Mouse (Mus musculus): ENCODE measurements around the gene Cmah. TPM values are rescaled to one million over a fixed set of nuclear protein-coding genes. Genes with fewer than 3 reads are reported as not detected.

Cmah gene
- total RNA-seq, 2 experiments from 2014 or later, result 0.30 to 0.45 TPM

DNA sequence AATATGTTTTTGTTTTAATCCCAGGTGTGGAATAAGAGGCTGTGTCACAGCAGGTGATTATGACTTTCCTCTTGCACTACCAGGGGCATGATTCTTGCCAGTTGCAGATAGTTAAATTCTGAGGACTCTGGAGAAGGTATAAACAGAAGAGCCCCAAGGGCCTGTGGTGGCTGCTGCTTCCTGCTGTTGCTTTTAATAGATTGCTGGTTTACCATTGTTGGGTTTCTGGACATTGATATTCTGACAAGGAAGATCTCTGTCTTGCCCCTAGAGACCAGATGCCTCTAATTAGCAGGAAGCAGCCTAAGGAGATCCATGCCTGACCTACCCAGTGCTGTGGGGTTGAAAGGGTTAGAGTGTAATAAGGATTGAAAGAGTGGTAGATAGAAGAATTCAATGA is 75.8 kb downstream of the Cmah start:
- no peak for DNase-seq (ENCODE audit: low spot score in 2 of 2)
- intact Hi-C loops (cut with DNase I), result no loop called here

GRCm38 (mm10) chr13:24406847-24407246 is 79.6 kb downstream of the Cmah start:
- no peak for DNase-seq (ENCODE audit: low spot score in 2 of 2)
- intact Hi-C loops (cut with DNase I), result no loop called here

- intact Hi-C loops (cut with DNase I), result no loop called here
- DNase-seq (ENCODE audit: low spot score in 2 of 2), result no peak
These were observed 87.5 kb downstream of the Cmah start for GRCm38 (mm10) chr13:24414635-24415206.

DNA sequence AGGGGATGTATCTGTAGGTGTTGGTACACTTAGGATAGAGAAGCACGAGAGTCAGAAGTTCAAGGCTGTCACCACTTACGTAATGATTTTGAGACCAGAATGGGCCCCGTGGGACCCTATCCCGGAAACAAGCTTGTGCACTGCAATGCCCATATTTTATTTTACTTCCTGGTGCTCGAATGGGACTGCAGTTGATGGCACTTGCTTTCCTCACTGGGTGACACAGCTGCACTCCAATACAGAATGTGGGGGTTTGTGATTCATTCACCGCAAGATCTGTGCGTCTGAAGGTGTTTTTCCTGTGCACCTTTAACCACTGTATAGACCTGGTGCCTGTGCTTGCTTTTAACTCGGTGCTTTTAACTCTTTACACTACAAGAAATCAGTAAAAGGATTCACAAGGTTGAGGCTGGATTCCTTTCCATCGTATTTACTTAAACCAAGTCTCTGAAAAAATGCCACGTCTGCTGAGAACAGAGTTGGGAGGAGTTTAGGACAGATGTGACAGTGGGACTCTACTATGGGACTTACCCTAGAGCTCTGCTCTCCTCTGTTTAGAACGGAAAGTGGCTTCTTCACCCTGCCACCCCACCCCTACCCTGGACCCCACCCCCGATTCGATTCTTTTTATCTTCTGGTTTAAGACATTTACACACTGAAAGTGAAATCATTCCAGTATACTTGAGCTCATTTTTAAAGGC is 88.5 kb downstream of the Cmah start:
- no peak for DNase-seq (ENCODE audit: low spot score in 2 of 2)
- intact Hi-C loops (cut with DNase I), result no loop called here

DNA sequence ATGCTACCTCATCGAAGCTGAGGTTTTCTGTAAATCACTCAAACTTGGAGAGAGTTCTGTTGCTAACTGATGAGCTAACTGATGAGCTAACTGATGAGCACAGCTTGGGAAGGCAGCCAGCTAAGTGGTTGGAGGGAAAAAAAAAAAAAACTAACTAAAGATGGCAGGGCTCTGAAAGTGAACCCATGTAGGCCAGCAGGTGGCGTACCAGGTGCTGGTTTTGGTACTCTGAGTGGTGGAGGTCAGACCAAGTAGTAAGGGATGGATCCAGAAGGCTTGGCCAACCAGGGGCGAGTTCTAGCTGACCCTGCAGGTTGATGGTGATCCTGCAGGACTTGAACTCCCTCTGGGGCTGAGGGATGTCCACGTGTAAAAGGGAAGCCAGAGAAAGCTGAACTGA is 89.2 kb downstream of the Cmah start:
- peak in 1 of 2 experiments; percentile 11 for DNase-seq (ENCODE audit: low spot score in 2 of 2)
- intact Hi-C loops (cut with DNase I), result no loop called here

DNA sequence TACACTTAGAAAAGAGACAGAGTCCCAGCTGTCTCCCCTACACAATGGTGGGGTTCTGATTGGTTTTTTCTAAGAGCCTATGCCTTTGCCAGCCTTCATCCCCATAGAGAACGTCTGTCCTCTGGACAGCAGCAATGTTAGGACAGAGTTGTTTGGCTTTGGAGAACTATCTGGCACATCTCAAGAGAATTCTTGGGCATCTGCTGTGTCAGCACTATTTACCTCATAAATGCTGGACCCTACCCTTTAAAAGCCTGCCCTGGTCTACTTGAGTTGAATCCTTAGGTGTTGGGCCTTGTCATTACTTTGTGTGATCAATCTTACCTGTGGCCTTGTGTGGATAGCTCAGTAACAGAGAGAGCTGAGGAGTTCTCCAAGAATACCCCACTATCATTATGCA is 90.8 kb downstream of the Cmah start:
- intact Hi-C loops (cut with DNase I), result no loop called here
- no peak for DNase-seq (ENCODE audit: low spot score in 2 of 2)

DNA sequence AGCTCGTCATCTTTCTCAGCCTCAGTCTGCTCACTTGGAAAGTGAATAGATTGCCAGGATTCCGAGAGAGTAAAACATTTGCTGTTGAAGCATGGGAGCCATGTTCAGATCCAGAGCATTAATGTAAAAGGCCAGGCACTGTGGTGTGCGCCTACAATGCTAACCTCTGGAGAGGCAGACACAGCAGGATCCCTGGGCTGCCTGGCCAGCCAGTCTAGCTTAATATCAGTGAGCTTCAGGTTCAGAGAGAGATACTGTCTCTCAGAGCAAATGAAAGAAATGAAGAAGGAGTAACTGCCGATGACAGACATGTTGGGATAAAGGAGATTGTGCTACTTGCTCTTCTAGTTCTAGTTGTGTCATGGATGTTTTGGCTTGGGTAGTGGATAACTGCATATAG is 91.6 kb downstream of the Cmah start:
- no peak for DNase-seq (ENCODE audit: low spot score in 2 of 2)
- intact Hi-C loops (cut with DNase I), result no loop called here

GRCm38 (mm10) chr13:24419560-24420250 is 92.5 kb downstream of the Cmah start:
- no peak for DNase-seq (ENCODE audit: low spot score in 2 of 2)
- intact Hi-C loops (cut with DNase I), result no loop called here

DNA sequence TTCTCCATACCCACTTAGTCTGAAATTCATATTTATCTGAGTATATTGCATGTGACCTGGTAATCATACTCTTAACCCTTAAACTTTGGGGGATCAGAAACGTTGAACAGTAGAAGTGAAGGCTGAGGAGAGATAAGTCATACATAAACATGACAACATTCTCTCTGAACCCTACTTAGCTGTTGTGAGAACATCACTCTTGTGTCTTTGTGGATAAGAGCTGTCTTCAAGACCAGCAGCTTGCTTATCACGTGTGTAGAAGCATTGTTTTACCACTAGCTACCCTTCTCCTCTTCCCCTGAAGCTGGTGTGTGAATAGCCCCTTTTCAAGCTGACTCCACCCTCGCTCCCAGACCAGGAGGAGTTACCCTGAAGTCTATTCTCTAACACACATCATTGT is 94.8 kb downstream of the Cmah start:
- intact Hi-C loops (cut with DNase I), result no loop called here

DNA sequence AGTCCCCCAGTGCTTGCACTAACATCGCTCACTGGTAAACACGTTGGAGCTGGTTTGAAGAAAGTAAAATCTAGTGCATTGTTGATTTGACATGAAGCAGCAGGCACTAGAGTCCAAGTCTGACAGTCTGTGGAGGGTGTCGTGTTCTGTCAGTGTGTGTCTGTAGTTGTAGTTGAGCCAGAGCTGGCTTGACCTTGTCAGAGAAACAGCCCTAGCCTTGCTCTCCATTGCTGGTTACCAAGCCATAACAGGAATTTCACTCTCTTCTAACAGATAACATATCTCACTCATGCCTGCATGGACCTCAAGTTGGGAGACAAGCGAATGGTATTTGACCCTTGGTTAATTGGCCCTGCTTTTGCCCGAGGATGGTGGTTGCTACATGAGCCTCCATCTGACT is 103.0 kb downstream of the Cmah start:
- intact Hi-C loops (cut with DNase I), result no loop called here
- no peak for DNase-seq (ENCODE audit: low spot score in 2 of 2)

More for the DNA sequence above, 94.8 kb downstream of the Cmah start:
- no peak for DNase-seq (ENCODE audit: low spot score in 2 of 2)

GRCm38 (mm10) chr13:24431593-24431992 is 104.4 kb downstream of the Cmah start:
- no peak for DNase-seq (ENCODE audit: low spot score in 2 of 2)
- intact Hi-C loops (cut with DNase I), result no loop called here

DNA sequence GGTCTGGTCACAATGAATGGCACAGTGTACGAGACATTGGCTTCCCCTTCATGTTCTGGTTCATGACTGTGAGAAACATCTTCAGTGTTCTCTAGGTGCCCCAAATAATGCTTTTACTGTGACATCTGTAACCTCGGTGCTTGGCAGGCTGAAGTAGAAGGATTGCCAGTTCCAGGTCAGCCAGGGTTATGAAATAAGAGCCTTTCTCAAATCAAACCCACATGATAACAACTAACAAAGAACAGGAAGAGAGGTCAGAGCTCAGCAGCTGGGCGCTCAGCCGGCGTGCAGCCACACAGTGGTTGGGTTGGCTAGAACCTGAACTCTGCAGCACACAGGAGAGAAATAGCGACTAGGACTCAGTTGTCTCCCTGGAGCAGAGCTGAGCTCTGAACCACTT is 115.1 kb downstream of the Cmah start:
- no peak for DNase-seq (ENCODE audit: low spot score in 2 of 2)
- intact Hi-C loops (cut with DNase I), result no loop called here

- intact Hi-C loops (cut with DNase I), result no loop called here
These were observed 116.7 kb downstream of the Cmah start for GRCm38 (mm10) chr13:24443763-24444347.

GRCm38 (mm10) chr13:24444709-24445108 is 117.5 kb downstream of the Cmah start:
- intact Hi-C loops (cut with DNase I), result no loop called here
- no peak for DNase-seq (ENCODE audit: low spot score in 2 of 2)

More at GRCm38 (mm10) chr13:24443763-24444347, 116.7 kb downstream of the Cmah start:
- DNase-seq (ENCODE audit: low spot score in 2 of 2), result no peak

- intact Hi-C loops (cut with DNase I), result no loop called here
- DNase-seq (ENCODE audit: low spot score in 2 of 2), result no peak
These were observed 118.0 kb downstream of the Cmah start for GRCm38 (mm10) chr13:24445166-24445565.

DNA sequence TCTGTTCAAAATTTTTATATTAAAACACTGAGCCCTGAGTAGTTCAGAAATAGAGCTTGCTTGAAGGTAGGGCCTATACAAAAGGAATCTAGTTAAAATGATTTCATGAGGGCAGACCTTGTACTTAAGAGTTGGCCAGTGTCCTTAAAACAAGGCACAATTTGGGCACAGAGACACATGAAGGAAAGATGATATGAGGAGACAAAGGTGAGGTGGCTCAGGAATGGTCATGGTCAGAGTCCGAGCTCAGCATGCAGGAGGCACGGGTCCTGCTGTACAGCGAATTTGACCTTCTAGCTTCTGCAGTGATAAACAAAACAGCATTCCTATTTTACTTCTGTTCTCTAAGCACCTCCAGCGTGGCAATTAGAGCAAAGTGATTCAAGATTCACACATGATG is 118.9 kb downstream of the Cmah start:
- intact Hi-C loops (cut with DNase I), result no loop called here
- no peak for DNase-seq (ENCODE audit: low spot score in 2 of 2)

DNA sequence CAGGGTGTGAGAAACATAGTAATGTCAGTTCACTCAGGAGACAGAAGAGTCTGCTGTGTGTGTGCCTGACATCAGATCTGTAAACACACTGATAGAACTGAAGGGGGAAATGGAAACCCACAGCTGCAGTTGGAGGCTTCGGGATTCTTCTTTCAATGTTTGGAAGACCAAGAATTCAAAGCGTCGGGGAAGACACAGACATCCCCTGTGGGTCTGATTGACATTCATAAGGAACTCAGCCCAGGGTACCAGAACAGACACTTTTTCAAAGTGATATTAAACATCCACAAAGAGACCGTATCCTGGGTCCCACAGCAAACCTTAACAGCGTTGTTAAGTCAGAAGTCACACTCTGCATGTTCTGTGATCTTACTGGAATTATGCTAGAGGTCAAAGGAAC is 119.8 kb downstream of the Cmah start:
- intact Hi-C loops (cut with DNase I), result no loop called here
- no peak for DNase-seq (ENCODE audit: low spot score in 2 of 2)

GRCm38 (mm10) chr13:24448578-24448977 is 121.4 kb downstream of the Cmah start:
- intact Hi-C loops (cut with DNase I), result no loop called here
- DNase-seq (ENCODE audit: low spot score in 2 of 2), result no peak

DNA sequence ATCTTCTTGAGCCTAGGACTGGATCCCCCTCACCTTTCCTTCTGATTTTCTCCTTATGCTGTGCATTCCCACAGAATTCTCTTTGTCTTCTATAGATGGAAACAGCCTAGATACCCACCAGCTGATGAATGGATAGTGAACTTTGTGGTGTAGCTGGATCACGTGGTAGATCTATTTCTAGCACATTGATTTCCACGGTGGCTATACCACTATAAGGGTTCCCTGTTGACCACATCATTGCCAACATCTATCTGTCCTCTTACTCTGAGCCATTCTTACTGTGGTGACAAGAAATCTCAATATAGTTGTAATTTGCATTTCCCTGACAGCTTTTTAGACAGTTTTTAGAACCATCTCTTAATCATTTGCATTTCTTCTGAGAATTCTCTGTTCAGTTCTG is 124.3 kb downstream of the Cmah start:
- no peak for DNase-seq (ENCODE audit: low spot score in 2 of 2)
- intact Hi-C loops (cut with DNase I), result no loop called here

DNA sequence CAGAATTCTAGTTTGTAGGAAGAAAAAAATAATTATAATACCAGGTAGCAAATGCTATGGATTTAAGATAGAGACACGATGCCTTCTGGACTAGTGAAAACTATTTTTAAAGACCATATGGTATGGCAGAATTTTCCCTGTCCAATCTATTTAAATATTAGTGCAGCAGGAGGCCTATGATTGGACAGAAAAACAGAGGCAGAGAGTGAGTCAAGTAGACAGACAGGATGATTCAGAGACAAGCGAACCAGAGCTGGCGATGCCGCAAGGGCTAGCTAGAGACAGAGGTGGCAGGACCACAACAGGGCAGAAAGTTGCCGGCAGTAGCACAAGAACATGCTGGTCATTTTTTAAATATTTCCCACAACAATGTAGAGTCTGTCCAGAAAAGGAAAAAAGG is 126.5 kb downstream of the Cmah start:
- intact Hi-C loops (cut with DNase I), result no loop called here
- DNase-seq (ENCODE audit: low spot score in 2 of 2), result peak in 1 of 2 experiments; percentile 13

DNA sequence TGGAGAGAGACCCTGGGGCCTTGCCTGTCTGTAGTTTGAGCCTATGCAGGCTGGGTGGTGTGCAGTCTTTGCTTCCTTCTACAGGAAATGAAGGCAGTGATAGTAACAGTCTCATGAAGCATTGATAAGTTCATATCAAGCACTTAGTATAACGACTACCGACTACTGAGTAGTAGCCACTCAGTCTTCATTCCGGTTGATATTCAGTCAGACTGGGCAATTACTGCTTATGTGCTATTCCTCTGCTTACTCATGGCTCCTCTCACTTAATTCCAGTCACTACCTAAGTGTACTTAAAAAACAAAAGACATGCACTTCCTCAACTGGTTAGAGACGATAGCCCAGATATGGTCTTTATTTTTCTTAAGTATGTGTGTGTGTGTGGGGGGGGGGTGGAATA is 129.2 kb downstream of the Cmah start:
- no peak for DNase-seq (ENCODE audit: low spot score in 2 of 2)
- intact Hi-C loops (cut with DNase I), result no loop called here

All from left cerebral cortex, postnatal 36 days (tissue).